Comparison of ENCODE assay signal across 8 mouse cellular contexts in the genomic region with DNA sequence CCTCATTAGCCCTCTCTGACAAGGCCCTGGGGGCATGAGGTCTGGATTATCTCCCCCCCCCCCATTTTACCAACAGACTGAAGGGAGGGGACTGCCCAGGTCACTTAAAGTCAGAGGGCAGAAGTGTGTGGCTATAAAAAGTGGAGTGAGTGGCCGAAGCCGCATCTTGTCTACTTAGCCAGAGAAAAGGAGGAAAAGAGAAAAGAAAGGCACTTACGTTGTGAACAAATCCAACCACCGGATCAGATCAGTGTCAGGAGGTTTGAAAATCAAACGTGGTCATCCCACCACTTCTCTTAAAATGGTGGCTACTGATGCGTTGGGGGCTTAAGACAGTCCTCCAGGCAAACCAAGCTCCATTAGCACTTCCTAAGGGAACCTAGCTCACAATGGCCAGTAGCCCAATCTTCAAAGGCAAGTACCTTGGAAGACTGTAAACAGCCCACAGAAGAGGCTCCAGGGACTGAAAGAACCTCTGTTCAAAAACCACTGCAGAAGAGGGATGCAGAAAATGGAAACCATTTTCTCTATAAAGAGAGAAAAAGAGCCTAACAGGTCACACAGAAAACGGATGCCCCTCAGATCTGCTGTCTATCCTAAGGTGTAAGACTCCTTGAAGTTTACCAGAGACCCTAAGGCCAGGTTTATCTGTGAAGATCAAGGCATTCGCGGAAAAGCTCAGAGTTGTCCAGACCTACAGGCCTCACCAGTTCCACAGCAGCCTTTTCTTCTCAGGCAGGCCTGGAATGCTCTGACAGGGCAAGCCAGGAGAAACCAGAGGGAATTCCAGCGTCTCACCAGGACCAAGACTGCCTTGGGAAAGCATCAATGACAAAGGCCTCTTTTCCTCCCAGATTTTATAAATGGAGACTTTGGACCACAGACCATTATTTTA. TPM values are rescaled to one million over a fixed set of nuclear protein-coding genes. Genes with fewer than 3 reads are reported as not detected.
A peak's percentile ranks its signal among the peaks of the same experiment; 100 is the strongest.
DNase-seq lines count a peak whose midpoint lies in the region; ATAC-seq and TF ChIP-seq lines count a peak whose summit lies in the region.

No protein-coding gene starts in this region.

- peak overlapping the region; percentile 86 to 100 for H3K27ac ChIP-seq in heart, embryonic 14.5 days (replicated peaks in 1 of 2; ENCODE audit: control insufficient read depth in 1 of 2, insufficient read depth in 1 of 2, low read depth in 2 of 2, low read length in 2 of 2)
- peak overlapping the region; percentile 99 for H3K27ac ChIP-seq in ES-E14 (ENCODE audit: insufficient read depth, low read depth, low read length, poor library complexity, severe bottlenecking)
- peak overlapping the region; percentile 100 for H3K27ac ChIP-seq in forebrain, embryonic 14.5 days (ENCODE audit: low read depth, low read length)
- peak overlapping the region; percentile 100 for H3K27ac ChIP-seq in liver, embryonic 16.5 days (ENCODE audit: low read length)

- no peak for DNase-seq in heart, adult 11 months
- no peak for DNase-seq in ES-E14 (ENCODE audit: low read depth, low spot score)
- no peak for DNase-seq in forebrain, embryonic 14.5 days (ENCODE audit: low spot score)
- DNase-seq in ovary, postnatal 14 days (ENCODE audit: low spot score) = no peak
- no peak for DNase-seq in right cerebral cortex, postnatal 14 days
- DNase-seq in natural killer cell, adult 2 months (ENCODE audit: low spot score in 2 of 2) = no peak

- no peak for ATAC-seq in heart, embryonic 14.5 days (ENCODE audit: insufficient number of reproducible peaks, insufficient read depth, low FRiP score, low read depth)
- no peak for ATAC-seq in forebrain, embryonic 14.5 days
- no peak for ATAC-seq in liver, embryonic 16.5 days (ENCODE audit: low read depth)

- H3K4me2 ChIP-seq in heart, embryonic 14.5 days (ENCODE audit: low read length) = peak overlapping the region; percentile 97
- H3K4me2 ChIP-seq in forebrain, embryonic 14.5 days (ENCODE audit: low read length) = peak overlapping the region; percentile 99
- peak overlapping the region; percentile 100 for H3K4me2 ChIP-seq in liver, embryonic 16.5 days (ENCODE audit: low read depth, low read length)

- H3K9ac ChIP-seq in heart, embryonic 14.5 days (ENCODE audit: low read length) = peak overlapping the region; percentile 100
- peak overlapping the region; percentile 83 for H3K9ac ChIP-seq in ES-E14 (ENCODE audit: insufficient read depth, low read depth, low read length, poor library complexity, severe bottlenecking)
- H3K9ac ChIP-seq in forebrain, embryonic 14.5 days (ENCODE audit: low read length) = peak overlapping the region; percentile 100
- H3K9ac ChIP-seq in liver, embryonic 16.5 days (ENCODE audit: low read depth, low read length) = peak overlapping the region; percentile 100

- no peaks in the 10 kb centered on the region for H3K9me3 ChIP-seq in heart, embryonic 14.5 days (ENCODE audit: control insufficient read depth, low read length)
- no peaks in the 10 kb centered on the region for H3K9me3 ChIP-seq in ES-E14 (ENCODE audit: control insufficient read depth, insufficient read depth, low read depth, low read length)
- H3K9me3 ChIP-seq in forebrain, embryonic 14.5 days (replicated peaks; ENCODE audit: control insufficient read depth, low read length) = no peaks in the 10 kb centered on the region
- no peaks in the 10 kb centered on the region for H3K9me3 ChIP-seq in liver, embryonic 16.5 days (replicated peaks; ENCODE audit: control insufficient read depth, low read length)

- no peaks in the 10 kb centered on the region for H3K36me3 ChIP-seq in heart, embryonic 14.5 days (ENCODE audit: control insufficient read depth, insufficient read depth, low read length)
- H3K36me3 ChIP-seq in ES-E14 (ENCODE audit: control insufficient read depth, insufficient read depth, low read length, poor library complexity, severe bottlenecking) = peaks cover 6% of the 10 kb centered on the region; the same call in 1 of the 2 replicates
- no peaks in the 10 kb centered on the region for H3K36me3 ChIP-seq in forebrain, embryonic 14.5 days (ENCODE audit: control insufficient read depth, insufficient read depth, low read length)
- H3K36me3 ChIP-seq in liver, embryonic 16.5 days (ENCODE audit: control insufficient read depth, insufficient read depth) = no peaks in the 10 kb centered on the region

- H3K4me1 ChIP-seq in heart, embryonic 14.5 days (ENCODE audit: control insufficient read depth in 2 of 2, insufficient read depth in 2 of 2, low read length in 2 of 2) = peaks cover 20 to 23% of the 10 kb centered on the region in 2 experiments
- peaks cover 4 to 7% of the 10 kb centered on the region in 2 experiments; a peak in 2 of 4 replicates for H3K4me1 ChIP-seq in ES-E14 (ENCODE audit: control insufficient read depth in 2 of 2, insufficient read depth in 2 of 2, low read length in 2 of 2, poor library complexity in 1 of 2)
- peaks cover 26% of the 10 kb centered on the region for H3K4me1 ChIP-seq in forebrain, embryonic 14.5 days (ENCODE audit: control insufficient read depth, insufficient read depth, low read length)
- peaks cover 32% of the 10 kb centered on the region for H3K4me1 ChIP-seq in liver, embryonic 16.5 days (ENCODE audit: control insufficient read depth, low read depth, low read length)

- H3K27me3 ChIP-seq in heart, embryonic 14.5 days (ENCODE audit: control insufficient read depth, insufficient read depth, low read length) = no peaks in the 10 kb centered on the region
- H3K27me3 ChIP-seq in forebrain, embryonic 14.5 days (replicated peaks; ENCODE audit: control insufficient read depth, insufficient read depth, low read length) = no peaks in the 10 kb centered on the region
- no peaks in the 10 kb centered on the region for H3K27me3 ChIP-seq in liver, embryonic 16.5 days (ENCODE audit: control insufficient read depth, insufficient read depth, low read depth, low read length)

- peak overlapping the region; percentile 63 to 97 for H3K4me3 ChIP-seq in heart, embryonic 14.5 days (ENCODE audit: control insufficient read depth in 1 of 2, insufficient read depth in 1 of 2, low read depth in 1 of 2, low read length in 2 of 2)
- H3K4me3 ChIP-seq in ES-E14 (ENCODE audit: insufficient read depth in 1 of 2, low read depth in 1 of 2, low read length in 2 of 2, poor library complexity in 1 of 2, severe bottlenecking in 1 of 2) = peak overlapping the region; percentile 70 to 78
- peak overlapping the region; percentile 100 for H3K4me3 ChIP-seq in forebrain, embryonic 14.5 days (ENCODE audit: low read depth, low read length)
- H3K4me3 ChIP-seq in liver, embryonic 16.5 days (ENCODE audit: low read depth, low read length) = peak overlapping the region; percentile 99

- 18% methylated on average over 10 of the region's 10 CpGs for WGBS in heart, embryonic 14.5 days
- WGBS in forebrain, embryonic 14.5 days = 9% methylated on average over 10 of the region's 10 CpGs
- WGBS in liver, embryonic 16.5 days (ENCODE audit: insufficient replicate concordance) = 18% methylated on average over 10 of the region's 10 CpGs

- in situ Hi-C loops in ES-E14 (cut with MboI; ENCODE audit: low sequenced_read_pairs in 2 of 2, unreplicated experiment in 2 of 2) = no loop called here

TF ChIP-seq in ES-E14, 5 proteins besides CTCF, POLR2A, EP300 and RAD21:
- no peak for TF ChIP-seq ZNF384 (IDR thresholded peaks at IDR 0.05; ENCODE audit: low read depth, low read length)
- TF ChIP-seq CHD2 (IDR thresholded peaks at IDR 0.05; ENCODE audit: low read depth, low read length) = no peak
- no peak for TF ChIP-seq MAFK (IDR thresholded peaks at IDR 0.05; ENCODE audit: insufficient read depth, low read depth, low read length)
- no peak for TF ChIP-seq ZC3H11A (IDR thresholded peaks at IDR 0.05; ENCODE audit: borderline replicate concordance, low read depth, low read length)
- no peak for TF ChIP-seq HCFC1 (IDR thresholded peaks at IDR 0.05; ENCODE audit: borderline replicate concordance, insufficient read depth, low read length)

RNA-seq across cellular contexts. Expression of a gene that starts 1.5 kb away (rescaled TPM):
- 28.1 and 28.2 TPM in 2 replicates for polyA plus RNA-seq in heart, embryonic 14.5 days (2014; fragmentation: Nextera tagmentation; extraction: Ambion mirVana)
- total RNA-seq in ES-E14 (2012; rRNA removed) = 62.6 and 75.6 TPM in 2 replicates
- polyA plus RNA-seq in forebrain, embryonic 14.5 days (2014; fragmentation: Nextera tagmentation; extraction: Ambion mirVana) = 30.9 and 35.4 TPM in 2 replicates
- polyA plus RNA-seq in liver, embryonic 16.5 days (2015; fragmentation: Nextera tagmentation; extraction: Ambion mirVana) = 7.6 and 7.9 TPM in 2 replicates
